Mouse (Mus musculus) forelimb bud, embryonic 11.5 days (tissue): ENCODE results near the gene Rps21.

ENCODE experiments used
- DNase-seq: peaks from one replicate; pipeline ENCODE4 v3.0.0-alpha.2; 2012; ENCODE audit warnings: low read depth, low spot score

Gene Rps21

DNA sequence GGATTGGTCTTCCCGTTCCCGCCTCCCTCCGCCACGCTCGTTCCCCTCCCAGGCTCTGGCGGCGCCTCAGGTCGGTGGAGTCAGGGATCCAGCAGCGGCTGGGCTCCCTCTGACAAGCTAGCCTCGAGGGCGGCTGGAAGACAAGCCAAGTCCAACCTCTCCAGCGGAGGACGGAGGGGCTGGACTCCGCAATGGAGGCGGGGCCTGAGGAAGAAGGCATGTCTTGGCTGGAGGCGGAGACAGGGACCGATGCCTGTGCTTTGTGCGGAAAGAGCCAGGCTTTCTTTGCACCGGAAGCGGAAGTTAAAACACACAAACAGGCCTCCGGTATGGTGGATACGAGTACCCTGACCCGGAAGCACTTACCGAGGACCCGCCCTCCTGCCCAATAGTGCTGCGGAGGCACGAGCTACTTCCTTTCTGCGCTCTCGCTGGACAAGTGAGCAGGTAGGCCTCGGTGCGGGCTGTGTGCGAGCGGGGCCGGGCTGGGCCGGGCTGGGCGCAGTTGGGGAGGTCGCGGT lies at the start of gene Rps21:
Gene Rps21 (plus strand): TSS at position 377 of the 521 bp plus-strand sequence.
- peak; percentile 99 for DNase-seq

DNA sequence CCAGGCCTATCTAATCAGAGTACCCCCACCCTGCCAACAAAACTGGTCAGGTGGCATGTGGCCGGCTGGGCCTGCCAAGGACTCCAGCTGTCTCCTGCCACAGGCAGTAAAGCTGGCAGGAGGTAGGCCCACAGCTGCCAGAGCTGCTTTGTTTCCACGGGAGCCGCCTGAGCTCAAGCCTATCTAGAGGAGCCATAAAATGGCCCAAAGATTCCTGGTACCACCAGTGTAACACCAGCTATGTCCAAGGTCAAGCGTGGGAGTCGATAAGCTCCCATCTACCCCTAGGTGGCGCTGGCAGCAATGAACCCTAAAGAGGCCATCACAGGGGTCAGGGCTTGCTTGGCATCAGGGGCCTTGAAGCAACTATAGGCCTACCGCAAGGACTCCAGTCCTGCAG lies 49.3 kb upstream of the Rps21 start:
- DNase-seq = no peak

DNA sequence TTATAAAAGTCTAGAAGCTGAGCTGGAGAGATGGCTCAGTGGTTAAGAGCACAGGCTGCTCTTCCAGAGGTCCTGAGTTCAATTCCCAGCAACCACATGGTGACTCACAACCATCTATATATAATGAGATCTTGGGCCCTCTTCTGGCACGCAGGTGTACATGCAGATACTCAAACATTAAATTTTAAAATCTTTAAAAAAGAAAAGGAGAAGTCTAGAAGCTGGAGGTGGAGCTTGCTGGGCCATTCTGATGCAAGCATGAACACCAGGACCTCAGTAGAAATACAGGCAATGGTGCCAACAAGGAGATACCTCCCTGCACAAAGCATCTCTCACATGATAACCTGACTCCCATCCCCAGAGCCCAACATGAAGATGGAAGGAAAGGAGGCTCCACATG lies 48.2 kb upstream of the Rps21 start:
- no peak for DNase-seq

DNA sequence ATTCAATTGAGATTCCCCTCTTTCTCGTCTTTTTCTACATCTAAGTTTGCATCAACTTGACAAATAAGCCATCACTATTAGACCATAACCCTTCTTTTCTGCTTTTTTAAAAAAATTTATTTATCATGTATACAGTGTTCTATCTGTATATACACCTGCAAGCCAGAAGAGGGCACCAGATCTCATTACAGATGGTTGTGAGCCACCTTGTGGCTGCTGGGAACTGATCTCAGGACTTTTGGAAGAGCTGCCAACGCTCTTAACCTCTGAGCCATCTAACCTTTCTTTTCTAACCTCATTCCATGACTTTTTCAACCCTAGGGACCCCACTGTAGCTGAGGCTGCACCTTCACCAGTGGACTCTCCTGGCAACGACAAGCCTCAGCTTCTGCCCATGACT lies 44.9 kb upstream of the Rps21 start:
- no peak for DNase-seq

DNA sequence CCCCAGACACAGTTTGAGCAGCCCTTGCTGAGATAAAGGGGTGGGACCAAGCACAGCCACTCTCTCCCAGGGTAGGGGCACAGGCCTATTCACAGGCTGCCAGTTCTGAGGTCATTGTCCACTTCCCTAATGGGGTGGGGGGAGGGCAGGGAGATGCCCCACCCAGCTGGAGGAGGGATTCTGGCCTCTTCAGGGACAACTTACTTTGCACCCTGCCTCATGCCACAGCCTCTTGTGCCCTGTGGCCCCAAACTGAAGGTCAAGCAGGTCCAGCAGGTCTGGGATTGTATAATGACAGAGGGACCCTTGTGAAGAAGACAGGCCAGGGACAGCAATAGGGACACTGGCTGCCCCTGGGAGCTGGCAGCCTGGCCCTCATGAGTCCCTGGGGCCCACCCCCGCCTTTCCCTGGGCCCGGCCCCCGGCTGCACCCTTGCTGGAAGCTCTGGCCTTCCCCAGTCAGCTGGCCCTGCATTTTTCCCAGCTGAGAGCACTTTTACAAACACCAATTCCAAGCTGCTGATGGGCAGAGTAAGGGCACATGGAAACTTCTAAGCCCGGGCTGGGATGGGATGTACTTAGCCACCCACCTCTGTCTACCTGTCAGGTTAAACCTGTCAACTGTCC lies 42.7 kb upstream of the Rps21 start:
- DNase-seq = no peak

DNA sequence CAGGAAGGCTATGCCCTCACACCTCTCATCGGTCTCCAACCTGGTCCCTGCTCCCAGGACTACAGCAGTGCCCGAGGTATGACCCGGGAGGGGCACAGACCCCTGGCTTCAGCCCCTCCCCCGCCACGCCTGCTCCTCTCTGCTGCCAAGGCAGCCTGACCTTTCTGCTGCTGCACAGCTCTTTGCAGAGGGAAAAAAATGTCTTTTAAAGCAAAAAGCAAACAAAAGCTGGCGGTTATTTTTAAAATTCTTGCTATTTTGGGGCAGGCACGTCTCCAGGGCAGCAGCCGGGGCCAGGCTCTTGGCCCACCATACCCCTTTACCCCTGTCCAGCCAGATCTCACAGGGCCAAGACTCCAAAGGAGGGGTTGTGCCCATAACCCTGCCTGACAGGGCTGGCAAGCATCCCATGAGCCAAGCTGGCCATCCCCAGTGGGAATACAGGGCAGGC lies 42.1 kb upstream of the Rps21 start:
- DNase-seq = no peak

DNA sequence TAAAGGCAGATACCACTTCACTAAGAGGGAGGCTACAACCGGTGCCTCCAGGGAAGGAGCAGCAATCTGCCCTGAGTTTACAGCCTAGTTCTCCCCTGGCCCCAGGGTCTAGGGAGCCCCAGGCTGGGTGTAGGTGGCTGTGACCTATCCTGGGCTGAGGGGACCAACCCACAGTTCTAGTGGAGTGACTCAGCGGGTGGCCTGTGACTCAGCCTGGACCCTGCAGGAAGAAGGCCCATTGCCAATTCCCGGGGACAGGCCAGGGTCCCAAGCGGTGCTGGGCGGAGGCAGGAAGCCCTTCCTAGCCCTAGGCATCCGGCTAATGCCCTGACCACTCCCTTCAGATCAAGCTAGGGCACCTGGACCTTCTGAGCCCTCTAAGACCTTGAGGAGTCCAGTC lies 41.2 kb upstream of the Rps21 start:
- no peak for DNase-seq

DNA sequence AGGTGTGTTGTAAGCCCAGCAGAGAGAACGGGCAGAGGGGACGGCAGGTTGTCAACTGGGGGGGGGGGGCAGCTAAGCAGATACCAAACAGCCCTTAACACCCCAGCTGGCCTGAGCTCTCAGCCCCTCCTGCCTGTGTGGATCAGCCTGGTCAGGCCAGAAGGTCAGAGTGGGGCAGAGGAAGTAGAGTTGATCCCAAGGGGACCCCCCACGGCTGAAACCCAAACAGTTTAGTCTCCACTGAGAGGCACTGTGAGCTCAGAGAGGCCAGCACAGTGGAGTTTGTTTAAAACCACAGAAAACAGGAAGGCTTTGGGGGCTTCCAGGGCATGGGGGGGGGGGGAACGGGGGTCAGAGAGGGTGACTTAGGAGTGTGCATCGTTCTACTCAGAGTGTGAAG lies 40.3 kb upstream of the Rps21 start:
- no peak for DNase-seq

DNA sequence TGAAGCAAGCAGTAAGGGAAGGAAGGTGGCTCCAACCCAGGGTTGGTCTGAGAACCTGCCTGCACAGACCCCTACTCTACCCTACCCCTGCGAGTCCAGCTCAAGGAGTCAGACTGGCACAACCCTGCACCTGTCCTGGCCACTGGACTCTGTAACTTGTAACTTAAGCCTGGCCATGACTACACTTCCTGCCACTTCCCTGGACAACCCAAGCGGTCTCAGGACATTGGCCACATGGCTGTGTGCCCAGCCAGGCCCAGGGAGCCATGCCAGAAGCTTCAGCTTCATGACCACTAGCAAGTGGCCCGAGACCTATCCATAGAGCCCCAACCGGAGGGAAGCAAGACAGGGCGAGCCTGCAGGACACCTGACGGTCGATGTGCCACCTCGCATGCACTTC lies 39.6 kb upstream of the Rps21 start:
- DNase-seq = no peak

DNA sequence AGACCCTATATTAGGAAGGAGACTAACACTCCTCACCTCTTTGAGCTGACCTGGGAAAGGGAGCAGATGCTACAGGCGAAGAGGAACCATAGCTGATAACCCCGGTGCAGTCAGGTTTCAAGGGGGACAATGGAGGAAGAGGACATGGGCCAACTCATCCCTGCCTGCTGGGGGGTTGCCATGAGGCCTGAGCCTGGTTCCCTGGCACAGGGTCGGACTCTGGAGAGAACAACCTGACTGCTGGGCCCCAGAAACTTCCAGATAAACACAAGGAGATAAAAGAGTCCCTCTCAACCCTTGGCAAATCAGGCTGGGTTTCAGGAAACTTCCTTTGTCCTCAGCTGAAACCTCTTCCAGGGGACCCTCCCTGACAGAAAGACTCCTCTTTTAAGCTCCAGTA lies 38.9 kb upstream of the Rps21 start:
- no peak for DNase-seq

DNA sequence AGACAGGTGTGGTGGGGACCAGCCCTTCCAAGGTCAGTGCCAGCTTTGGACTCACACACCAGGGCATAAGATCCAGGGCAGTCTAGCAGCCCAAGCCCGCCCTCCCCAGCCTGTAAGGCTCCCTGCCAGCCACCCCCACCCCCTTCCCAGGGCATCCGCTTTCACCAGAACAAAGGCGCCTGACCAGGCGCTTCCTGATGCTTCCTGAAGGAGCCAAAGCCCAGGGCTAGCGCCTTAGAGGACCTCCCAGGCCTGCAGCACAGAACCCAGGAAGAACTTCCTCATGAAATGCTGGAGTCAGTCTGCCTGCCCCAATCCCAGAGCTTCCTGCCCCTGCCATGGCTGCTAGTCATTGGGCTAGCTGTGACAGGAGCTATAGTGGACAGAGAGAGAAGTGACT lies 38.5 kb upstream of the Rps21 start:
- no peak for DNase-seq

DNA sequence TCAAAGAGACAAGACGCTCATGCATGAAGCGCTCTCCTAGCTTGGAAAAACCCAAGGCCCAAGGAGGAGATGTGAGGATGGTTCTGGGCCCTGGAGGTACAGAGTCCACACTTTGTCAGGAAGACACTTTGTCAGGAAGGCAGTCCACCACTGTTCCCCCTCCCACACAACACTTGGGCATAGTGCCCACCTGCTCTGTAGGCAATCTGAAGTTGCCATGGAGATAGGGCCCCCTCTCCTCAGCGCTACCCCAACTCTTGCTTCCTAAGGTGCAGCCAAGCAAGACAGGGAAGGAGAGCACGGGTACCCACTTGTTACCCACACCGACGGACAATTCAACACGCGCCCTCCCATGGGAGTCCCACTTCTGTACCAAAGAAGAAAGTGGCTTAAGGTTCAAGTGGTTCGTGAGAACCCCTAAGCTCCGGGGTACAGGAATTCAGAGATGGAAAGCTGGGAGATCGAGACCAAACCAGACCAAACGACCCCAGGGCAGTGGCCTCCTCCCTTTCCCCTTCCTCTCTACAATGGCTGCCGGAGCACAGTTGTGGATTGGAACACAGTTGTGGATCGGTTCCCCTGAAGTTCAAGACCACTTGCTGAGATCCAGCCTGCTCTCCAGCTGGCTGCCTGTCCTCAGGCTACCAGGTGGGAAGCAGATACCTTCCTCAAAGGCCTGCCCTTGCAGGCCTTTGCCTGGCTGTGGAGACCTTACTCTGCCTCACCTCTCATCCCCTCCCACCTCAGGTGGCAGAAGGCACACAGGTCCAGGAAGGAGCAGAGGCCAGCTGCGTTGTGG lies 37.8 kb upstream of the Rps21 start:
- no peak for DNase-seq

DNA sequence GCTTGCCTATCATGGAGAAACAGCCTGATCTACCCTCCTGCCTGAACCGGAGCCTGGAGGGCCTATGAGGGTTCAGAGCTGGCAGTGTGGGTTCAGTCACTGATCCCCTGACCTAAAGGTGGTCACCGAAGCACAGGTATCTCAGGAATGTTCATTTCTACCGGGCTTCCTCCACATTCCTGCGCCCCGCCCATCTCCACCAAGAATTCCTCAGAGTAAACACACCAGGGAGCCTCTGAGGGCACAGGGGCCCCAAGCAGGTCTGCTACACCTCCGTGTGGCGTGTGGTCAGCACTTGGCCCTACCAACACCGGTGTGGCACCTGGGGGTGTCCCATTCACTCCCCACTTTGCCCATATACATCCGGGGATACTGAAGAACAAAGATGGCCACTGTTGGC lies 37.0 kb upstream of the Rps21 start:
- no peak for DNase-seq

DNA sequence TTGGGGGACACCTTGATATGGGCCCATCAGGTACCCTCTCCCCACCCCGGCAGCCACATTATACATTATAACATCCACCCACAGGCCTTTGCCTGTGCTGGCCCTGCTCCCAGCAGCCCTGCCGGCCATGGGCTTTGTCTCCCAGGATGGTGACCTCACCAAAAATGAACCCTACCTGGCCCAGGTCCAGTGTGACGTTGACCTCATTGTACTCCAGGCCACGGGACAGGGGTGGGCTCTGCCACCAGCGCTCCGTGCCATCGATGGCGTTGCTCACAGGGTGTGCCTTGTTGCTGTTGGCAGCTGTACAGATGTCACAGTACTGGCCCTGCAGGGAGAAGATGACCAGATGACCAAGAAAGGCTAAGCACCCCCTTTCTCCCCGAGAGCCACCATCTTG lies 36.1 kb upstream of the Rps21 start:
- DNase-seq = no peak

DNA sequence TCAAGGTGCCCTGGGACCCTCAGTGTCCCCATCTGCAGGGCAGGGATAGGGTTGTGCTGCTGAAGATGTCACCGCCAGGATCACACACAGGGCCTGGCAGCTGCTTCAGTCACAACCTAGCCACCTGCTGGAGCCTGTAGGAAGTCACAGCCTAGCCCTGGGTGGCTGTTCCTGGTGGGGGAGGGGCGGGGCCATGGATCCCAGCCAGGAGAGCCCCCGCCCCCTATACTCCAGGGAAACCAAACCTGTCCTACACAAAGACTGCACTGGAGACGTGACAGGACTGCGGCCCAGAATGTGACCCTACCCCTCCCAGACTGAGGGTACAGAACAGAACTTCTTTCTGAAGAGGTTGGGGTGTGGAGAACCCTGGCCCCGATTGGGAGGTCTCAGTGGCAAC lies 34.9 kb upstream of the Rps21 start:
- no peak for DNase-seq

DNA sequence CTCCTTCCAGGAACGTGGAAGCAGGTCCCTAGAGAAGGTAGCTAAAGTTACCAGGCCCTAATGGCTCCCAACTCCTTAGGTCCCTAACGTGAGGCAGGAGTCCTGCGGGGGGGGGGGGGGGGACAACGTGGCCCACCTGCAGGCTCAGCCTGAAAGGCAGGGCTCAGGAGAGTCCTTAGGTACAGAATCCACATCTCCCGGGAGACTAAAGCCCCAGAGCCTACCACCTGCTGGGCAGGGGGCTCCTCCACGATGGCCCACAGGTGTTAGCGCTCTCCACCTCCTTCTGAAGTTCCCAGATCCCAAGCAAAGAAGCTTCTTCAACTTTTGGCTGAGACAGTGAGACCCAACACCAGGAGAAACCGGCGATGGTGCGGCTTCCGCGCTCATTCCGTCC lies 32.5 kb upstream of the Rps21 start:
- no peak for DNase-seq

DNA sequence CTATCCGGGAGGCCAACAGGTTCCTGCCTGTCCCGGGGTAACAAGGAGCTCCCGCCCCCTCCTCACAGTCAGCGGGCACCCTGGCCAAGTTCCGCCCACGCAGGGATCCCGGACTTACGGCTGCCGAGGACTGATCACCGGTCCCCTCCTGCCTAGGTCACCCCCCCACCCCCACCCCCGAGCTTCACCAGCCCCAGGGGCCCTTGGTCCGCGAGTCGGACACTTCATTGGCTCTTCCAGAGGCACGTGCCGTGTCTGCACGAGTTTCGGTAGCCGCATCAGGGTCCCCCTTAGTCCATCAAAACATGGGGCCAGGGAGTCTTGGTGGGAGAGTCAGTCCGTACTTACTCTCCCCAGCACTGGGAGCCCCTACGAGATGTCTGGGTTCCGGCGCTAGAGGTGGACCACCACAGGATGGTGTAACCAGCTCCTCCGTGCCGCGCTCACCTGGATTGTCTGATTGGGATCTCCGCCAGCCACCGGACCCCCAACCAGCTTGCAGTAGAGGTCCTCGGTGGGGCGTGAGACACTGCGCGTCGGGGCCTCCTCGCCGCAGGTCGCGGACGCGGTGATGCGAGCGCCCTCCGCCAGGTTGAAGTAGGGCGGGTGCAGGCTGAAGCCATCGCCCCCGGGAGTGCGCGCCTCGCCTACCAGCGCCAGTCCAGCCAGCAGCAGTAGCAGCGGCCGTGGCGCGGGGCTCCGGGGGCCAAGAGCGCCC lies 32.0 kb upstream of the Rps21 start:
- DNase-seq = no peak

DNA sequence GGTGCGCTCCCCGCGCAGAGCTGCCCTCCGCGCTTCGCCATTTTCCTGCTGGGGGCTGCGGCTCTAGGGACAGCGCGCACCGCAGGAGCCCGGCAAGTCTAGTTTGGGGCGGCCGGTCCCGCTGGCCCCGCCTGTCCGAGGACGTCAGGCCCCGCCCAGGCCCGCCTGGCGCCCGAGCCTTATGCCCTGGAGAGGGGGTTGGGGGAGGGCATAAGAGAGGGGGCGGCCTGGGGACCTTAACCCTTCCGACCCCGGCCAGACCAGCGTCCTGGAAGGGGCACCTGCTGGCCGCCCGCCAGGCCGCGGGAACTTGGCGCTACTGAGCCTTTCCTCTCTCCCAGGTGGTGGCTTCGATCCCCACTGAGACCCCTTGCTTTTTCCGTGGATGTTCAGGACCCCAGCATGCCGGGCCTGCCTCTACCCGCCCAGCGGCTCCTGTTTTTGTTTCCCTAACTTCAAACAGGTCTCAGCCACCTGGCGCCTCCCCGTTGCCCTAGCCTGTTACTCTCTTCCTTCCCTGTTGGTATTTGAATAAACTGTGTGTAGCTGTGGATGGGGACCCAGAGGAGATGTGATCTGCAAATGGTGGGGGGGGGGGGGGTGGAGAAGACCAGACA lies 31.3 kb upstream of the Rps21 start, which contains the start of gene Lama5:
Gene Lama5 (minus strand): TSS at position 98 of the 617 bp plus-strand sequence.
- DNase-seq = peak; percentile 59

DNA sequence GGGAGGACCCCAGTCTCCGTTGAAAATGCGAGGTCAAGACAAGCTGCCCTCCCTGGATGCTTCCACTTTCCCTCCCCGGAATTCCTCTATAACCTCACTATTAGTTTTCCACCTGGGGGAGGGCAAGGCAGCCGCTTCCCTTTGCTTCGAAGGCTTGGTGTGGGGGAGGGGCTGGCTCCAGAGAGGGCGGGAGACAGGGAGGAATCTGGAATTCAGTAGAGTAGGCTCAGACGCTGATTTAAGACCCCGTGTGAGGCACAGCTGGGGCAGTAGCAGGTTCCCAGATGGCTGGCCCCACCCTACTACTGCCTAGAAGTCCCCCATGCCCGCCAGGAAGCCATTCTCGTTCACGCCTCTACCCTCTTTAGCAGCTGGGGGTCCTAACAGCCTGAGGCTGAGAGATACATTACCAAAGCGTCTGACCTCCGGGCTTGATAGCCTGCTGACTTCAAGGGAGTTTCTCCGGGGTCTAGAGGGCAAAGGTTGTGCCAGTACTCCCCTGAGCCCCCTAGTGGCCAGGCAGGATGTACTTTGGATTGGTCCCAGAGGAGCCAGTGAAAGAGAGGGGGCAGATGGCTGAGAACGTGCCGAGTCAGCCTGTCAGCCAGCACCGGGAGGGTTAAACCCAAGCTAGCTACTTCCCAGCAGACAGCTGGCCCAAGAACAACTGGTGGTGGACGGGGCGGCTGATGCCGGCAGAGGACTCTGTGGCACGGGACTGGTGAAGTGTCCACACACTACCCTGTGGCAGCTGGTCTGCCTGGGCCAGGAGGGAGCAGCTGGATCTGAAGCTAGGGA lies 29.7 kb upstream of the Rps21 start:
- DNase-seq = peak; percentile 71

DNA sequence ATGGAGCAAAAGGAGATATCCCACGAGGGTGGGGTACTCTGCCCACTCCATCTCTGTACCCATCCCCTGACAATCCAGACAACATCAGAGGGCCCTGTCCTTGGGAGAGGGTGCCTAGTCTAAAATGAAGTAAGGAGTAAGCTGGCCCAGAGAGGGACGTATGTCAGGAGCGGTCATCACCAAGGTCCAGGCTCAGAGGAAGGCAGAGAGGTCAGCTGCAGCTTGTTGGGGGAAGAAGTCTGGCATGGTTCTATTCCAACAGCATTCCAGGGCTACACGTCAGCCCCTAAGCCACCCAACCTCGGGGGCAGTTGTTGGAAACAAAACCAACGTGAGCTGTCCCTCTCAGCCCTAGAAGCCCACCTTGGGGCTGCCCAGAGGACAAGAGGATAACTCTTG lies 29.1 kb upstream of the Rps21 start:
- no peak for DNase-seq

DNA sequence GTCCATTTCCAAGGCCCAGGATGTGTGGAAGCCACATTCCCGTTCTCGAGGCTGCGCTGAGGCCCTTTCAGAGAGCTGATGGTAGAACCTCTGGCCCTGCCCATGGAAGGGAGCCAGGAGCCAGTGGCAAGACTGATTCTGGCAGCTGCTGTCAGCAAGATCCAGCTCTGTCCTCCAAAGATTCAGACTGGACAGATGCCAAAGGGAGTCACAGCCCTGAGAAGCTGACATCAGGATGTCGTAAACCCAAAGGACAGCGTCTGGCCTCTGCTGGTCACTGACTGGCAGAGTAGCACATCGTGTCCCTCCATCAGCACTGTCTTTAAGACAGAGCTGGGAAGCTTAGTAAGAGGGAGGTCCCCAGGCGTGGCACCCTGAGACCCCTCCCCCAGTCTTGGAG lies 28.6 kb upstream of the Rps21 start:
- DNase-seq = no peak
